Mouse (Mus musculus) hindbrain, embryonic 15.5 days (tissue): Measurements from ENCODE around the gene Taf12. TPM values are rescaled to one million over a fixed set of nuclear protein-coding genes. Genes with fewer than 3 reads are reported as not detected.

Source experiments
- ATAC-seq: fragments of 200-750 bp; cut with Nextera tagmentation; 2 replicates; pipeline ENCODE4 v1.8.0; 2017; ENCODE audit warnings: low read depth, moderate number of reproducible peaks, moderate TSS enrichment; ENCODE audit not compliant: low FRiP score
- H3K27ac ChIP-seq: fragments of 300-500 bp; sonication (generic); replicated peaks from 2 replicates; pipeline ENCODE4 v1.5.1; 2015; ENCODE audit warnings: mild to moderate bottlenecking, inconsistent platforms
- H3K27me3 ChIP-seq: fragments of 300-500 bp; sonication (generic); 2 replicates; pipeline ENCODE4 v1.6.1; 2015; ENCODE audit warnings: control low read depth, inconsistent platforms
- H3K36me3 ChIP-seq: fragments of 300-500 bp; sonication (generic); 2 replicates; pipeline ENCODE4 v1.6.1; 2015; ENCODE audit warnings: control low read depth, inconsistent platforms
- H3K4me1 ChIP-seq: fragments of 300-500 bp; sonication (generic); replicated peaks from 2 replicates; pipeline ENCODE4 v1.6.1; 2015; ENCODE audit warnings: control low read depth, inconsistent platforms
- H3K4me2 ChIP-seq: fragments of 300-500 bp; sonication (generic); 2 replicates; pipeline ENCODE4 v1.6.1; 2015; ENCODE audit warnings: moderate library complexity, mild to moderate bottlenecking, inconsistent platforms
- H3K4me3 ChIP-seq: fragments of 300-500 bp; sonication (generic); 2 replicates; pipeline ENCODE4 v1.5.1; 2015; ENCODE audit warnings: mild to moderate bottlenecking, inconsistent platforms
- H3K9ac ChIP-seq: fragments of 300-500 bp; sonication (generic); 2 replicates; pipeline ENCODE4 v1.6.1; 2015; ENCODE audit warnings: inconsistent platforms
- H3K9me3 ChIP-seq: fragments of 300-500 bp; sonication (generic); 2 replicates; pipeline ENCODE4 v1.6.1; 2016; ENCODE audit warnings: control low read depth, inconsistent platforms
- WGBS: fragments of 180-500 bp; shearing (Covaris S2); methylation state at CpG from one replicate; pipeline ENCODE4 v1.1.7; 2015; 5-methylcytosine and 5-hydroxymethylcytosine counted together
- polyA plus RNA-seq: library from polyadenylated mRNA; unstranded; fragments of >200 nt; fragmentation: Nextera tagmentation; extraction: Ambion mirVana; gene quantifications from 2 replicates; pipeline ENCODE4 v1.2.1, GENCODE M21; 2015

Taf12 gene
- polyA plus RNA-seq, 1 experiment from 2014 or later: 42.3 TPM

GRCm38 (mm10) chr4:132256384-132256783, 17.8 kb upstream of the Taf12 start:
- ATAC-seq: no peak
- peaks cover 21% of the 10 kb centered on the region for H3K4me1 ChIP-seq
- WGBS: 95% methylated on average over 3 of the region's 3 CpGs
- H3K4me2 ChIP-seq: no peak overlapping the region
- no peak overlapping the region for H3K4me3 ChIP-seq
- no peaks in the 10 kb centered on the region for H3K9me3 ChIP-seq
- no peak overlapping the region for H3K9ac ChIP-seq
- no peak overlapping the region for H3K27ac ChIP-seq
- H3K27me3 ChIP-seq: no peaks in the 10 kb centered on the region
- H3K36me3 ChIP-seq: peaks cover 3% of the 10 kb centered on the region; the same call in 1 of the 2 replicates

DNA sequence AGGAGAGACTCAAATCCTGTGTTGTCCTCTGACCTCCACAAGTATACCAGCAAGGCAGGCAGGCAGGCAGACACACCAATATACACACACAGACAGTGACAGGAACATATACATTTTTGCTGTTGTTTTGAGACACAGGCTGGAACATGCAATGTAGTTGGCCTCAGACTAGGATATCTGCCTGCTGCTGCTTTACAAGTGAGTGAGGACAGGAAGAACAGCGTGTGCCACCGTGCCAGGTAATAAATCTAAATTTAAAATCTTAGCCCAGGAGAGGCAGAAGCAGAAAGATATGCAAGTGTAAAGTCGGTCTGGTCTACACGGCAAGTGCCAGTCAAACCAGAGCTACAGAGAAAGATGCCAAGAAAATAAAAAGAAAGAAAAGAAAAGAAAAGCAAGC, 14.9 kb upstream of the Taf12 start:
- Histone ChIP-seq H3K4me3 (peak overlapping the region; percentile 84; the same call in 1 of the 2 replicates), H3K4me1 (peaks cover 30% of the 10 kb centered on the region), H3K27me3 (no peaks in the 10 kb centered on the region), H3K9me3 (no peaks in the 10 kb centered on the region), H3K27ac (peak overlapping the region; percentile 92; the same call in 1 of the 2 replicates), H3K36me3 (no peaks in the 10 kb centered on the region), H3K4me2 (peak overlapping the region; percentile 85; the same call in 1 of the 2 replicates), H3K9ac (0 out of 2 replicates have a peak overlapping the region, but pooled peaks have one; percentile 13)
- 84% methylated on average over 4 of the region's 4 CpGs for WGBS
- ATAC-seq: no peak

- H3K9me3 ChIP-seq: no peaks in the 10 kb centered on the region
- H3K27me3 ChIP-seq: no peaks in the 10 kb centered on the region
- peaks cover 30% of the 10 kb centered on the region for H3K4me1 ChIP-seq
- peak overlapping the region; percentile 84 for H3K4me3 ChIP-seq
- peak overlapping the region; percentile 91 for H3K9ac ChIP-seq
- ATAC-seq: peak; percentile 86
- no peaks in the 10 kb centered on the region for H3K36me3 ChIP-seq
- 4% methylated on average over 24 of the region's 64 CpGs for WGBS
- peak overlapping the region; percentile 85 for H3K4me2 ChIP-seq
- H3K27ac ChIP-seq: peak overlapping the region; percentile 92
These were observed 13.5 kb upstream of the Taf12 start for GRCm38 (mm10) chr4:132260404-132261379.

DNA sequence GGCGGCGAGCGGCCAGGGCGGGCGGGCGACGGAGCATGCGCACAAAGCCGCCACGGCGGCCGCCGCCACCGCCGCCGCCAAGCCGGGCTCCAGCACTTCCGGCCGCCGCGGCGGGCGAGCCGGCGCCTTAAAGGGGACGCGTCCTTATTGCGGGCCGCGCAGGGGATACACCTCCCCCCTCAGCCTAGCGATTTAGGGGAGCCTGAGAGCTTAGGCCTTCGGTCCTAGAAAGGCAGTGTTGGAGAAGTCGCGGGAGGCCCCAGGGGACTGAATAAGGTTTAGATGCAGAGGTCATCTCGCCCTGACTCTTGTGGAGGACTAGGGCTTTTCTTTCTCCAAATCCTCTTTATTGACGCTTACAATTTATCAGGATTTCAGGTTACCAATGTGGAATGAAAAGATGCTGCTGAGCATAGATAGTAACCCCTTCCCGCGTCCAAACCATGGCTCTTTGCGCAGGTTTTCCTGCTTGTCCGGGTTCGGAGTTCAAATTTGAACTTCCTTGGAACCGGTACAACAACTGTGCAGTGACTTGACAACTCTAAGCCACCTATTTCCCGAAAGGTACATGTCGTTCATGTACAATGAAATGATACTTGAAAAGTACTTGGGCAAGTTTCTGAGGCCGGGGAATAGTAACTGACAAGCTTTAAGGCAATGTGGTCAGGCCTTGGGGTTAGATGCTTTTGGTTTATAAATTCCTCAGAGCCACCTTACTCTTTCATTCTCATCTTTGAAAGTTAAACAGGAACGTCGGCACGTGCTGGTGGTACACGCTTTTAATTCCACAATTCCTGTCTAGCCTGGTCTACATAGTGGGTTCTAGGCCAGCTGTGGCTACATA, 12.4 kb upstream of the Taf12 start, which contains the start of gene Gmeb1:
TSS of gene Gmeb1 (minus strand) at position 89 of the 844 bp plus-strand sequence.
- H3K36me3 ChIP-seq: no peaks in the 10 kb centered on the region
- H3K4me3 ChIP-seq: peak within 1 kb of the TSS; percentile 84
- ATAC-seq: peak; percentile 95
- H3K4me2 ChIP-seq: peak within 1 kb of the TSS; percentile 85
- no peaks in the 10 kb centered on the region for H3K27me3 ChIP-seq
- no peaks in the 10 kb centered on the region for H3K9me3 ChIP-seq
- H3K9ac ChIP-seq: peak within 1 kb of the TSS; percentile 91
- WGBS: 17% methylated on average over 38 of the region's 49 CpGs
- peaks cover 30% of the 10 kb centered on the region for H3K4me1 ChIP-seq
- H3K27ac ChIP-seq: peak within 1 kb of the TSS; percentile 92

DNA sequence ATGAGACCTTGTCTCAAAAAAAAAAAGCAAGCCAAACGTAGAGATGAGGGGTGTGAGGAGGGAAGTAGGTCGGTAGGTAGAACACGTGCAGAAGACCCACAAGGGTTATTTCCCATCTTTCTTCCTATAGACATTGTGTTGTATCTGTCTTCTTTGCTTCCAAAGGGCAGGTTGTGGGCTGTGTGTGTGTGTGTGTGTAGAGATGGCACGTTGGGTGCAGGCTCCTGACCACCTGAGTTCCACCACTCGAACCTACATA, 11.9 kb upstream of the Taf12 start:
- ATAC-seq: no peak
- Histone ChIP-seq H3K27me3 (no peaks in the 10 kb centered on the region), H3K4me1 (peaks cover 30% of the 10 kb centered on the region), H3K27ac (peak overlapping the region; percentile 92), H3K4me2 (peak overlapping the region; percentile 80), H3K9me3 (no peaks in the 10 kb centered on the region), H3K36me3 (no peaks in the 10 kb centered on the region), H3K9ac (peak overlapping the region; percentile 91; the same call in 1 of the 2 replicates), H3K4me3 (peak overlapping the region; percentile 84)
- WGBS: 78% methylated on average over 5 of the region's 5 CpGs

DNA sequence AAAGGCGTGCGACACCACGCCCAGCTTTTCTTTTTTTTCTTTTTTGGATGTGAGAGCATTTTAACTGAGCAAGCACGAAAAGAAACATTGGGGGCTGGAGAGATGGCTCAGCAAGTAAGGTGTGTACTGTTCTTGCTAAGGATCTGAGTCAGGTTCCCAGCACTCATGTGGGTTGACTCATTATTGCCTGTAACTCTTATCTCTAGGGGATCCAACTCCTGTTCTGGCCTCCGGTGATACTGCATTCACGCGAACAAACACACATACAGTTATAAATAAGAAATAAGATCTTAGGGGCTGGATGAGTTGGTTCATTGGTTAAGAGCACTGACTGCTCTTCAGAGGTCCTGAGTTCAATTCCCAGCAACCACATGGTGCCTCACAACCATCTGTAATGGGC, 10.9 kb upstream of the Taf12 start:
- Histone ChIP-seq H3K4me1 (peaks cover 30% of the 10 kb centered on the region), H3K27ac (no peak overlapping the region), H3K9me3 (no peaks in the 10 kb centered on the region), H3K36me3 (no peaks in the 10 kb centered on the region), H3K4me3 (no peak overlapping the region), H3K4me2 (no peak overlapping the region), H3K9ac (no peak overlapping the region), H3K27me3 (no peaks in the 10 kb centered on the region)
- no peak for ATAC-seq
- 96% methylated on average over 7 of the region's 7 CpGs for WGBS

GRCm38 (mm10) chr4:132266835-132267349, 7.3 kb upstream of the Taf12 start:
- no peaks in the 10 kb centered on the region for H3K27me3 ChIP-seq
- no peak overlapping the region for H3K4me3 ChIP-seq
- no peak overlapping the region for H3K9ac ChIP-seq
- no peaks in the 10 kb centered on the region for H3K36me3 ChIP-seq
- no peak for ATAC-seq
- H3K4me1 ChIP-seq: peaks cover 11% of the 10 kb centered on the region
- WGBS: 79% methylated on average over 3 of the region's 3 CpGs
- H3K9me3 ChIP-seq: no peaks in the 10 kb centered on the region
- no peak overlapping the region for H3K27ac ChIP-seq
- H3K4me2 ChIP-seq: no peak overlapping the region

- no peaks in the 10 kb centered on the region for H3K27me3 ChIP-seq
- 15% methylated on average over 6 of the region's 6 CpGs for WGBS
- H3K4me3 ChIP-seq: no peak overlapping the region
- H3K27ac ChIP-seq: peak overlapping the region; percentile 97
- no peak overlapping the region for H3K9ac ChIP-seq
- H3K9me3 ChIP-seq: no peaks in the 10 kb centered on the region
- H3K4me1 ChIP-seq: peaks cover 13% of the 10 kb centered on the region
- no peak for ATAC-seq
- peak overlapping the region; percentile 59 for H3K4me2 ChIP-seq
- H3K36me3 ChIP-seq: no peaks in the 10 kb centered on the region
These were observed 5.1 kb upstream of the Taf12 start for GRCm38 (mm10) chr4:132268871-132269739.

DNA sequence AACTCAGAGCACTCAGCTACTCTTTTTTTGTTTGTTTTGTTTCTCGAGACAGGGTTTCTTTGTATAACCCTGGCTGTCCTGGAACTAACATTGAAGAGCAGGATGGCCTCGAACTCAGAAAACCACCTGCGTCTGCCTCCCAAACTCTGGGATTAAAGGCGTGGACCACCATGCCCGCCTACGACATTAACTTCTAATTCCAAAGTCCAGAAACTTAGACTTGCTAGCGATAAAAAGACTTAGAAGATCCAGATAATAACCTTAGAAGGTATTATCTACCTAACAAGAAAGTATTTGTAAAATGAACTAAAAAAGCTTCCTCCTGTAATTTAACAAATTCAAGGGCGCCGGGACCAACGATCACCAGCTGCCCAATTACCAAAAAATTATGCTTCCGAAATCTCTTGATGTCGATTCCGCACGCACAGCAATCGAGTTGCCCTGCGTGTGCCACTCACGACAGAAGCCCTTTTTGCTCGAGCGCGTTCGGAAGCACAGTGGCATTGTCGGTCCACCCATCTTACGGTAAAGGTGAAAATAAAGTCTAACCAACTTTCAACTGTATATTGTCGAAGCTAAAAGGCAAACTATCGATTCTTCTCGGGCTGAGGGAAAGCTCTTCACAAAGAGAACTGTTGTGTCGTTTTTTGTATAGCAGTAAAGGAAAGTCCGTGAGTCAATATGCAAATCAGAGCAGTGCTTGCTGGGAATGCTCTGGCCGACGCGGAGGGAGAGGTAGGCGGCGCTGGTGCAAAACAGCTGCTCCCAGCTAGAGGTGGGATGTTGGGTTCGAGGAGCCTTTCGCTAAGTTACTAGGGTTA, 4.2 kb upstream of the Taf12 start:
- peak overlapping the region; percentile 54 for H3K9ac ChIP-seq
- H3K4me1 ChIP-seq: peaks cover 17% of the 10 kb centered on the region
- whole genome bisulfite sequencing: under 1% methylated on average over 35 of the region's 35 CpGs
- H3K4me2 ChIP-seq: peak overlapping the region; percentile 59
- H3K4me3 ChIP-seq: peak overlapping the region; percentile 35
- peak overlapping the region; percentile 97 for H3K27ac ChIP-seq
- peak; percentile 70 for ATAC-seq
- no peaks in the 10 kb centered on the region for H3K9me3 ChIP-seq
- H3K36me3 ChIP-seq: no peaks in the 10 kb centered on the region
- H3K27me3 ChIP-seq: no peaks in the 10 kb centered on the region

DNA sequence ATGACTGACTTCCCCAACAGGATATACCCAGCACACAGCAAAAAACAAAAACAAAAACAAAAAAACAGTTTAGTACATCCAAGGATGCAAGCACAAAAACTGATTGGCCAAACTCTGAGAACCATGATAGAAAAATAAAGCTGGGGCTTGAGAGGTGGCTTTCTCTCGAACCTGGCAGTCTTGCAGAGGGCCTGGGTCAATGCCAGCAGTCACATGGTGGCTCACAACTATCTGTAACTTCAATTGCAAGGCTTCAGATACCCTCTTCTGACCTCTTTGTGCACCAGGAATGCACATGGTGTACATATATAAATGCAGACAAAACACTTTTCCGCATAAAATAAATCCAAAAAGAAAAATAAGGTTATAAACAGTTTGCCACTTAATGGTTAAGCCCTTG, 1.0 kb upstream of the Taf12 start:
- H3K4me3 ChIP-seq: peak overlapping the region; percentile 86
- no peak for ATAC-seq
- H3K4me1 ChIP-seq: peaks cover 27% of the 10 kb centered on the region
- H3K27ac ChIP-seq: 0 out of 2 replicates have a peak overlapping the region, but pooled peaks have one; percentile 83
- peak overlapping the region; percentile 89 for H3K9ac ChIP-seq
- no peaks in the 10 kb centered on the region for H3K27me3 ChIP-seq
- 63% methylated on average over 2 of the region's 2 CpGs for WGBS
- H3K4me2 ChIP-seq: peak overlapping the region; percentile 97
- H3K9me3 ChIP-seq: no peaks in the 10 kb centered on the region
- H3K36me3 ChIP-seq: no peaks in the 10 kb centered on the region
